Mouse (Mus musculus) layer of hippocampus, adult 9-11 months (tissue): ENCODE results near the gene Dzip1.

Source experiments
- DNase-seq: peaks from one replicate; pipeline ENCODE4 v3.0.0; 2022

Gene Dzip1

DNA sequence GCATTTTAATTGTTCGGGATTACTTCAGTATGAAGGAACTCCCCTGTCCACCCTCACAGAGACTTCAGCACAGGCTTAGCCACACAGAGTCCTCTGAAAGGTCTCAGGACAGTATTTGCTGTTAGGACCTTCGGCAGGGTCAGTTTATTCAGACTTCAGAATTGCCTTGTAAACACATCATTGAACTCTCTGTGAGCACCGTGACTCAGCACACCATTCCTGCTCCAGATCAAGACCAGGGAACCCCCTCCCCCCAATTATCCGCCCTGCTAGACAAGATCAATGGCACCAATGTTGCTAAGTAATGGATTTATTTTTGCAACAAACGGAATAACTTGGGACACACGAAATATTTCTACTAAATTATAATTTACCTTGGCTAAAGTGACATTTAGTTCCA is 57.9 kb downstream of the Dzip1 start:
- DNase-seq, result no peak

DNA sequence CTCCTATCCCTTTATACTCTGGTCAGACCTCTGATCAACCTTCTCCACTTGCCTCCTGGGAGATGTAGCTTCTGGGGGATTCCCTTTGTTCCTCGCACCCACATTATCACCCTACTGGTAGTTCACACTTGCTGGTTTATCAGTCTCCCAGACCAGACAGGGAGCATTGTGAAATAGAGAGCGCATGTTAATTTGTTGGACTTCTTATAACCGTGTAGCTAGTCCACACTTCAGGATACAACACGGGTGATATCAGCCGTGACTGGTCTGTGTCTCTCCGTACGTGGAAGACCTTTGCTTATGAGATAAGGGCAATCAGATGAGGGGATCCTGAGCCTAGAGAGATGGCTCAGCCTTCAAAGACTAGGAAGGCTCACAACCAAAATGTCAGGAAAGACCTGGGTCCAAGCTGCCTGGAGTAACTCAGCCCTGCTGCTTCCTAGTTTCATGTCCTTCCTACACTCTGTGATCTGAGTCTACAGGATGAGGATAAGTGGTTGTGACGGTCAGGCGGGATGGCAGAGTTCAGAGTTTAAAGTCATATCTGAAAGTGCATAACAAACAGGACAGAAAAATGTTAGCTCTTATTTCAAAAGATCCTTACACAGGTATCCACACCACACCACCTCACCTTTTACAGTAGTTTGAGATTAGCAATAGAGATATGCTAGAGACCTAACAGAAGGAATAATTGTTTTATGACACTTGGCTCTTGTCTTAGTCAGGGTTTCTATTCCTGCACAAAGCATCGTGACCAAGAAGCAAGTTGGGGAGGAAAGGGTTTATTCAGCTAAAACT is 59.0 kb downstream of the Dzip1 start:
- no peak for DNase-seq

DNA sequence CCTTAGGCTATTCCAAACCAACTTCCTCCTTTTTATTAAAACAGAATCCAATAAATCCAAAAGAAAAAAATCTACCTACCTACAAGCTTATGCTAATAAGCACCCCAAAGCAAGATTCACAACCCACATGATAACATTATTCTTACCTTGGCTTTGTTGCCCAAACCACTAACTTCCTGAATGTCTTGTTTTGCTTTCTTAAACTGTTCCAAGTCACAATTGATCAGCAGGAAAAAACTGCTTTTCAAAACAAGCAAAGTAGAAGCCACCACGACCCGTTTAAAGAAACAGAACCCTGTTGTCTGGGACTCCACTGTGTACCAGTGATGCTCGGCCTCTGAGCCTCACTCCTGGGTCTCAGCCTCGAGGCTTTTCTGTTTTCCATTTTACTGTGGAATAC is 60.4 kb downstream of the Dzip1 start:
- DNase-seq, result no peak

DNA sequence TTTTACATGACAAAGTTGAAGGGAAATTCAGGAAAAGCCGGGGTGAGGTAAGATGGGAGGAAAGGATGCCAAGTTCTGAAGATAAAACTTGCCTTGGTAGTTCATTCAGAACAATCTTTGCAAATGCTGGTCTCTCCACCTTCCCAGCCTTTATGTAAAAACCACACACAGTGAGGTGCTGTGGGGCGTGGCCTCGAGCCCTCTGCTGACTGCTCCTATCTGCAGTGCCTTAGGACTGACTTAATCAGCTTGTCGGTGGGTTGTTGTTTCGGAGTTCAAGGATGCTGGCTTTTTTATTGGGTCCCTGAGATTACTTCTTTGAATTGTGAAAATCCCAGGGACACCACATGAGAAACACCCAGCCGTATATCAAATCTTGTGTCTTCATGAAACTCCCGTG is 63.0 kb downstream of the Dzip1 start:
- no peak for DNase-seq

DNA sequence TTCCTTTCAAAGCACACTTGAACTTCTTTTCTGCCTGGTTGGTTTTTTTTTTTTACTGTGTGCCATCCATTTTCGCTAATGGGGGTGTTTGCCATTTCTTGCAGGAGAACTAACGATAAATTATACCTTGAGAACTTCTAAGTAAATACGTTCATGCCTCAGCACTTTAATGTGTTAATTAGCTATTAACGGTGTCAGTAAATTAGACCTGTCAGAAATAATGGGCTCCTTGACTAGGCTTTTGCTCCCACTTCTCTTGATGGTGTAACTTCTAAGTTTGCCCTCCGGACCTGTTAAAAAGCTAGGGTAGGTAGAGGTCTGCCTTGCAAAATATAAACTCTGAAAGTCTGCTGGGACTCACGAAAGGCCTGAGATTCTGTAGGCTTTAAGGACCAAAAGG is 66.9 kb downstream of the Dzip1 start:
- no peak for DNase-seq

DNA sequence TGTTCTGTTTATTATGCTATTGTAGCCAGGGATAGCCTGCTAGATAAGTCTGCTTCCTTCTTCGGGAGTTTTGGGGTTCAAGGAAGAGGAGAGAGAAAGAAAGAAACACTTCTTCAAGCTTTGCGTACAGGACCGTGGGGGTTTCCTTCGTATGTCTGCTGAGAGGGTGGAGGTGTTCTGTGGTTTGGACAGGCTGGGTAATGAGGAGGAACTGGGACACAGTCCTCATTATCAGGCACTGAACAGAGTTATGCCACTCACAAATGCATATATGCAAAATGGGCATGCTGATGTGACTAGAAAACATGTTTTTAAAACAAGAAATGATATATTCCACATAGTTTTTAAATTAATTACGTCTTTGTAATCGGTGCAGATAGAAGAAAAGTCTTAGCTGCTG is 68.7 kb downstream of the Dzip1 start:
- no peak for DNase-seq

DNA sequence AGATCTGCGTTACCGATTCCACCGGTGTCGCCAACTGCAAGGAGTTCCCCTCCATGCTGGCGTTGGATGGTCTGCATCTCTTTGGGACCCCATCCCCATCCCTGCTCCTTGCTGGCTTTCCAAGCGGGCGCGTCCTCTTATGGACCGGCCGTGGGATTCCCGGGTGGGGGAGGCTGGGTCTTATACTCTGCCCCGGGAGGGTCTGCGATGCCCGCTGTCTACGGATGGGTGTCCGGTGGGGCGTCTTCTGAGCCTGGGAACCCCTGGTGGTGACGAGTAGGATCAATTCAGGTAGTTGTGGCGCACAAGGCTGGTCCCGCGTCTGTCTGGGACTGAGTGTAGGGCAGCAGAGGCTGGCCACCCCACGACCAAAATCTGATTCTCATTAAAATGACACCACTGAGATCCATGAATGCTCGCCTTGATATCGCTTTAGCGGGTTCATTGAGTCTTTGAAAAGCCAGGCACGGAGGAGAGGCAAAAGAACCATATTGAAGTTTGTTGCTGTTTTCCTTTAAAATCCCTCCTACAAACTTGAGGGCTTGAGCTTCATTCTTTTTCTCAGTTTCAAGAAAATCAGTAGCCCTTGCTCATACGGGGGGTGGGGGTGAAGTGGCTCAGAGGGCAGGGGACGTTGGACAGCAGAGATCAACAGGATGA is 70.0 kb downstream of the Dzip1 start:
- no peak for DNase-seq

DNA sequence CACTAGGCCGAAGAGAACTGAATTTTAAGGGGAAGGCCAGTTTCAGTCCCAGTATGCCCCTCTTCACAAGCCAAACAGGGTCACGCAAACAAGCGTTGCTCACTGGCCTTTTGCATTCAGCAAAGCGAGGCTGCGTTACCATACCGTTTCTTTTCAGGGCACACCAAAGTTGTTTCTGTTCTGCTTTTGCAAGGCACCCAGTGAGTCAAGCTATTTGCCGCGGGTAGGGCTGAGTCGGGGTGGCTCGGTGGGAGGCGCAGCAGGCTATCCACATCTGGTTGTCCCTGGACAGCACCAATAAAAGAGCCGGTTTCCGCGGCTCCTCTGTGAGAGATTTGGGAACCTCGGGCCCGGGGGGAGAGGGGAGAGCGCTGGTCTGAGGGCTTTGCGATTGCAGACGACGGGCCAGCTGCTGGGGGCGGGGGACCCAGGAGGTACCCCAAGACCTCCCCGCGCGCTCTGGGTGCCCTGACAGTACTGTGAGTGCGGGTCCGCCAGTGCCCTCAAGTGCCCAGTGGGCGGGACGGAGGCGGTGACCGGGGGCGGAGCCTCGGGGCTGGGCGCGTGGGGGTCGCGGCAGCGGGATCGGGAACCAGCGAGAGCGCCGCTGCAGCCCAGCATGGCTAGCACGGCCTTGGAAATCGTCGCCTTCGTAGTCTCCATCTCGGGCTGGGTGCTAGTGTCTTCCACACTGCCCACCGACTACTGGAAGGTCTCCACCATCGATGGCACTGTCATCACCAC is 70.7 kb downstream of the Dzip1 start:
- DNase-seq, result no peak

DNA sequence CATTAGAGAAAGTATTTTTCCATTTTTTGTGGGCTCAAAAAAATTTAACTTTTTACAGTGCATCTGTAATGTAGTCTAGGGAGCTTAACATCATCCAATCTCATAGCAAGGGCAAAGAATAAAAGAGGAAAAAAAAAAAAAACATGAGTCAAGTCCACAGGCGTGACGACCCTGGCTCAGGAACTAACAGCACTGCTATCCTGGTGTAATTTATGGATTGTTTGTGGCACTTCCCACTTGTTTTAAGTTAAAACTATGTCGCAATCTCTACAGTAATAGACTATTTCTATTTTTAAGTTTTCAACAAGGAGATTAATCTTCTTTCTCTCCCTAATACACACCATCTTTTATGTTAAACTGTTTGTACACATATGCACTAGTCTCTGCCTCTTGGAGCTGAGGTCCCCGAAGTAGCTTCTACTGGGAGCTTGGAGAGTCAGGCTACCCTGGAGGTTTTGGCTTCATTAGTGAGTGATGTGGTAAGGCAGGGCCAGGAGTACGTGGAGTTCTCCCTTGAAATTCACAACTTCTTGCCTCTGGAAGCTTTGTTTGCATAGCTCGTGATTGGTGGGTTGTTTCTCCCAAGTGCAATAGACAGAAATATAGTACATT is 73.7 kb downstream of the Dzip1 start:
- DNase-seq, result no peak

DNA sequence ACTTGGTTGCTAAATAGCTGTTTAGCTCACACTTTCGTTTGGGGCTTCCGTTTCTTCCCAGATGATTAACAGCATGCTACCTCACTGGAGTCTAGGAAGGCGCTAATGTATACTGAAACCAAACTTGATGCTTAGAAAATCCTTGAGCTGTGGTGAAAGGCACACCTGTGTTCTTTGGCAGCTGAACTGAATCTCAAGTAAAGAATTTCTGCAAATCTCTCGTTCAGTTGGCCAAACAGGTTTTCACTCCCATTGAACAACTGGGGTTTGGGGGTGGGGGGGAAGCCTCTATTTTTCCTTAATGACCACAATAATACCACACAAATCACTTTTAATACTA is 74.6 kb downstream of the Dzip1 start:
- DNase-seq, result no peak

DNA sequence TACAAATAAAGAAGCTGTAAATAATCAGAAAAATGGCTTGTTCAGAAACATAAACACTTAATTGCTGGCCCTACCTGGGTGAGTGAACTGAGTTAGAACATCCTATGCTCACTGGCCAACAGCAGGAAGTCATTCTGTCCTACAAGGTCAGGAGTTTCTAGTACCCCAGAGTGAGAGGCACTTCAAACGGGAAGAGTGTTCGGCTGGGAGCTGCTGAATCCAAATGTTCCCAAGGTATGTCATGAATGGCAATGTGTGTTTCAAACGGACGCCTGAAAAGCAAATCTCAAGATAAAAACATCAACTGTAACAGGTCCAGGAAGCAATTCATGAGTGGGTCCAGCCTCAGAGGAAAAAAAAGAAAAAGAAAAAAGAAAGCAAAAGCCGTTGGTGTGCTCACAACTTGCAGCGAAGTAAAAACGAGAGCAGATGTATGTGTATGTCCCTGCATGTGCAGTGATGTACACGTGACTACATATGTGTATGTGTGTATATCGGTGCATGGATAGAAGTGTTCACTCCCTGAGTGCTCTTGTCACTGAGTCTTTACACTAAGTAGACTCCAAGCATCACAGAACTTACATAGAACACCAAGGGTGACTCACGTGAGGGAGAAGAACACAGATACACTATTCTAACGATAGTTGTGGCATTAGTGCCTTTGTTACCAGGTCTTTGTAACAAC is 75.1 kb downstream of the Dzip1 start:
- no peak for DNase-seq

DNA sequence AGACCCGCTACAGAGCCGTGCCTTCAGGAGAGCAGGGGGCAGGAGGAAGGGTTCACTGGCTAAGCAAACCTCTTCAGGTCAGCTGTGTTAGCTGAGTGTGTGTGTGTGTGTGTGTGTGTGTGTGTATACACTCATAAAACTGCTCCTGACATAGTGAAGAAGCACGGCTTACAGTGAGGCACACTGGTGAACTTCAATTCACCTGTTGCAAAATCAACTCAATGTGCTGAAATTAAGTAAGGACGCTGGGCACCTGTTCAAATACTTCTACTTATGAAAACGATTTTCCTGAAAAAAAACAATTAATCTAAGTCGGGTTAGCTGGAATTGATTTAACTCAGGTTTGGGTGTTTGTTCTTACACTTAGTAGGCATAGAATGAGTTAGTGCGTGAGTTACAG is 77.1 kb downstream of the Dzip1 start:
- no peak for DNase-seq

DNA sequence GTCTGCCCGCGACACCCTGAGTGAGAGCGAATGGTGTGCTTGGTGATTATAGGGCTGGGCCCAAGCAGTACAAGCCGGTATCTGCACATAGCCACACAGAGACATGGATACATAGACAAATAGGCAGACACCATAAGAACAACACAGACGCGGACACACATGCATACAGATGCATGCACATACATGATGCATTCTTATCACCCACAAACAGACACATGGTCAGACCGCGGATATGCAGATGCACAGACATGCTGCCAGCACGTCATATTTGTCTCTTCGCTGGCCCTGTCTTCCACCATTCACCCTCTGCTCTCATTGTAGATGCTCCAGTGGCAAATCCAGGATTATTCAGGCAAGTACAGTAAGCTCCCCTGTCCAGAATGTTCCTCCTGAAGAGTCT is 78.4 kb downstream of the Dzip1 start:
- DNase-seq, result no peak

DNA sequence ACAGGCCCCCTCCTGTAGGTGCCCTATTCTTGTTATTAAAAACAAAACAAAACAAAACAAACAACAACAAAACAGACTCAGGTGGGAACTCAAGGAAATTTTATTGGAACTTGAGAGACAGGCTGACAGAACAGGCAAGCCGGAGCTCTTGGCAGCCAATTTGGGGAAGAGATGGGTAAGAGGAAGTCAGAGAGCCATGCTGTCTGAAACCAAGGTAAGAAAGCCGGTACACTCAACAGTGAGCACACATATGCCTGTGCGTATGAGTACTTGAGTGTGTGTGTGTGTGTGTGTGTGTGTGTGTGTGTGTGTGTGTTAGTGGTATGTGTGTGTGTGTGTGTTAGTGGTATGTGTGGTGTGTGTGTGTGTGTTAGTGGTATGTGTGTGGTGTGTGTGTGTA is 82.9 kb downstream of the Dzip1 start:
- DNase-seq, result no peak

DNA sequence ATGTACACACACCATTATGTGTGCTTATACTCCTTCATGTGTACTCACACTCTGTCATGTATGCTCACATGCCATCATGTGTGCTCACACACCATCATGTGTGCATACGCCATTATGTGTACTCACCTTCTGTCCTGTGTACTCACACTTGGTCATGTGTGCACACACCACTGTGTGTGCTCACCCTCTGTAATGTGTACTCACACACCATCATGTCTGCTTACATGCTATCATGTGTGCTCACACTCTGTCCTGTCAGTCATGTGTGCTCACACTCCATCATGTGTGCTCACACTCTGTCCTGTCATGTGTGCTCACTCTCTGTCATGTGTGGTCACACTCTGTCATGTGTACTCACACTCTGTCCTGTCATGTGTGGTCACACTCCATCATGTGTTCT is 85.2 kb downstream of the Dzip1 start:
- no peak for DNase-seq

DNA sequence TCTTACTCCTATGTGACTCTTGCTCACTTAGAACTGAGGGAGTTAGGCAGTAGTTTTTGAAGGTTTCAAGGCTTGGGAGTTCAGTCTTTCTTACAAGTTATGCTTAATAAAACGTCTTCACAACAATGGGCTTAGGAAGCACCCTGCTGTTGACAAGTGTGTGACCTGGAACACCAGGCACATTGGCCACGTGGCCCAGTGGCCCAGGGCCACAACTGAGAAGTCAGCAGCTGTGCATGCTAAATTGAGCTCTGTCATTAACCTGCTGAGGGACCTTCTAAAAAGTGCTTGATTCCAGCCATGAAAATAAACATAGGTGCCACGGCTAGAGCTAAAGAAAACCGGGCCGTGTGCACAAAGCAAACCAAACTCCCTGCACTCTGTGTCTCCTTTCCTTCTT is 85.8 kb downstream of the Dzip1 start:
- DNase-seq, result no peak

DNA sequence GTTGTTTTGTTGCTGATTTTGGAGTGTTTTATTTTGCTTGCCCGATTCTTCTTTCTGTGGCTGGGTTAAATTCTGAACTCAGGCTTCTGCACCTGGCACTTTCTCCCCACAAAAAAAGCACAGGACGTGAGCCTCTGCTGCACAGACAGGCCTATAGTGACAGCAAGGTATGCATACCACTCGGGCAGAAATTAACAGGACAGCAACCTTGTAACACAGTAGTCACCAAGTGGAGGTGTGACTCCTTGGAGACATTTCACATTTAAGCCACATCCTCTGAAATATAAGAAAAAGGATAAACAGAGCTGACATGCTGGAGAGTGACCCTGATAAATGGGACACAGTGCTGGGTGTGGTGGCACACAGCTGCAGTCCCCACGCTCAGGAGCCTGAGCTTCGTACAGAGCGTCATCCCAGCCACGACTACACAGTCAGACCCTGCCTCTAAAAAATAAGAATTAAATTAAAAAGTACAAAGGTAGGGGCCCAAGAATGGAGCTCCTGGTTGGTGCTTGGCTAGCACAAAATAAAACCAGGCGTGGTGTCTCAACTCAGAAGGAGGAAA is 86.6 kb downstream of the Dzip1 start:
- no peak for DNase-seq

DNA sequence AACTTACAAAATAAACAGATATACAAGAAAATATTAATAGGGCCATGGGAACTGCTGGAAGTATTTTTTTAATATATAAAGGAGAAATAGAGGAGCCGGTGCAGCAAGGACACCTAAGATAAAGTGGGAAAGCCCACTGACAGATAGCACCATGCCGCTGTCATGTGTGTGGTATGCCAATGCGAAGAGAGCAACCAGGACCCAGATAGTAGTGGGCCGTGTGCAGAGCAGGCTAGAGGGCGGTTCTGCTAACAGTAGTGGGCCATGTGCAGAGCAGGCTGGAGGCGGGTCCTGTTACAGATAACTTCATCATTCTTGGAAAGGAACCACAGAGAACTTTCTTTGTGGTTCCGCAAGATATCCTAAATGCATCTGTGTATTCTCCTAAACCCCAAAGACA is 88.5 kb downstream of the Dzip1 start:
- no peak for DNase-seq

DNA sequence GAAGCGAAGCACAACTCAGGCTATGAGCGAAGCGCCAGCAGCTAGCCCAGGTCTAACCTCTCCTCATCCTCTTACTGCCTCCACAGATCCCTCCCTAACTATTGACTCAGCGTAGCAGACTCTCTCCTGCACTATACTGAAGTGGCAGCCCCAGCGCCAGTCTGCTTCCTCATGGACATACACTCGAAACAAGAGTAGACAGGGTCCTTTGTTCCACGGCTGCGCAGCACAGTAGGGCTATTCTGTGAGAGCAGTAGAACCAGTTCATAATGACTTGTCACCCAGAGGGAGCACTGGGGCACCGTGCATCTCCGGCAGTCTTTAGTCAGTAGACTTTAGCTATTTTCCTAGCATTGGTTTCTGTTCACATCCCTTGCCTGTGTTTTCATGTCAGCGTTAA is 89.1 kb downstream of the Dzip1 start:
- no peak for DNase-seq

DNA sequence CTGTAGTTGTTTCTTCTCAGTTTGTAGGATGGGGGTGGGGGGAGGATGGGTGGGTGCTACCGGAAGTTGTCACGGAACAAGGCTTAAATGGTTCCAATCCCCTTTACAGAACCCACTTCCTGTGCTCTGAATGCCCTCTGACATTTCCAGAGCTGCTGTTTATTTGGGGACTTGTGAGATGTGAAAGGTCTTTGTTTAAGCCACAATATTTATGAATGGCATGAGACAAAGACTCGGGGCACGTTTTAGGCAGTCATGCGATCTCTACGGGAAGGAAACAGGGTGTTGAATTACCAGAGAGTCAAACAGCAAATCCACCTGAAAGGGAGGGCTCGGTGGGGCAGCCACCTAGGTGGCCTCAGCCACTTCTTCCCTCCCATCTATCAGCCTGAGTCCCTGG is 90.9 kb downstream of the Dzip1 start:
- DNase-seq, result no peak

DNA sequence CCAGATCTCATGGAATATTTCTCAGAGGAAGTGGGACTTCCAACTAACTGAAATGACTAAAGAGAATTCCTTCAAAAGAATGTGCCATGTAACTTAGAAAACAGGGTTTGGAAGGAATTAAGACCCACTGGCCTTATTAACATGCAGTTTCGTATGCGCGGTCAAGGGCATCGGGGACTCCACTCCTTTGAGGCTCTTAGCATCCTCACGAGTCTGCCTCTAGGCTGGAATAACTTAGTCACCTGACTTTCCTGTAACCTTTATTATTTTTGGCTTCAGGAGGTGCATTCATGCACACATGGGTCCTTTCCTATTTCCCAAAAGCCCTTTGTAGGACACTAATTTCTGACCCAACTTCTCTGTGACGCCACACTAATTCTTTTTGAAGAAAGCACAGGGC is 92.0 kb downstream of the Dzip1 start:
- no peak for DNase-seq

DNA sequence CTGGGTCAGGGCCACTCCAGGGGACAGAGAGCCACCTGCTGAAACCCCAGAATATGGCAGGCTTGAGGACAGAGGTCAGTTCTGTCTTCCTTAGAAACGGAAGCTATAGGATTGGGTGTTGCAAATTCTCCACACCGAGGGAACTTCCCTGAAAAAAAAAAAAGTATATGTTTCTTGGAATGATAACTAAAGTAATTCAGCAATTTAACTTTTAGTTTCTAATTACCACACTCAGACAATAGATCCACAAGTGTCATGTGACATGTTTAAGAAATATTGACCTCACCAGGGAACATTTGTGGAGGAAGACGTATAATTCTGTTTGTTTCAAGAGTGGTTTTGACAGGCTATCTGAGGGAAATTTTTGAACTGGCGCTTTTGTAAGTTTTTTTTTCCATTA is 93.7 kb downstream of the Dzip1 start:
- DNase-seq, result no peak
